Mouse (Mus musculus): Measurements from ENCODE around the gene Gm42421.

GRCm38 (mm10) chr5:143936156-143936555 lies 8.2 kb downstream of the Gm42421 start:
- TF ChIP-seq CTCF (IDR thresholded peaks at IDR 0.05; ENCODE audit: low read depth) (no peak), EP300 (optimal IDR thresholded peaks at IDR 0.05) (no peak)

All from stomach, postnatal 0 days (tissue).